Mouse (Mus musculus): ENCODE results near the gene Fam117a.
A peak's percentile ranks its signal among the peaks of the same experiment; 100 is the strongest.

Fam117a gene

DNA sequence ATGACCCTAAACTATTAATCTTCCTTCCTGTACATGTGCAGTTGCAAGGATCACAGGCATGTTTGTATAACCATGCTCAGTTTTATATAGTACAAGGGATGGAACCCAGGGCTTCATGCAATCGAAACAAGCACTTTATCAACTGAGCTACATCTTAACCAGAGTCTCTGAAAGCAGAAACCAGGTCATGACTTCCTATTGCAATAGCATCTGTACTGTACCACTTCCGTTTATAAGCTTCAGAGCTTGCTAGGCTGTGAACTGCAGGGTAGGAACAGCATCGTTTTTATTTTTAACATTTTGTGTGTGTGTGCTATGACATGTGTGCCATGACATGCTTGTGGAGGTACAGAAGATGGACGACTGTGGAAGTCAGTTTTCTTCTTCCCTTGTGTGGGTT, 3.6 kb upstream of the Fam117a start:
- no peak for DNase-seq (ENCODE audit: low spot score)

DNA sequence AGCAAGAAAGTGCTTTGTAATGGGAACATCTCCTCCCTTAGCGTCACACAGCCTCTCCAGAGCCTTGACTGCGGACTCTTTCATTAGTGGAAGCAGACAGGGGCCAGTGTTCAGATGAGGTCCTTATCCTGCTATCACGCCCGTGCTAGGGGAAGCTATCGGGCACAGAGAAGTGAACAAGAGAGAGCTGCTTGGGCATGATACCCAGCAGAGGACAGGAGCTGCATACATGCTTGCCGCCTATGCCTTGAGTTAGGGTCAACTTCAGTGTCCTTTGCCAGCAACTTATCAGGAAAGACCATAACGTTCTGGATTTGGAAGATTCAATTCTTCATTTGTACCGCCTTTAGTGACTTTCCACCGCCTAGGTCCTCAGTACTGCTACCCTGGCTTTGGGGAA, 3.0 kb upstream of the Fam117a start:
- DNase-seq (ENCODE audit: low spot score) = no peak

DNA sequence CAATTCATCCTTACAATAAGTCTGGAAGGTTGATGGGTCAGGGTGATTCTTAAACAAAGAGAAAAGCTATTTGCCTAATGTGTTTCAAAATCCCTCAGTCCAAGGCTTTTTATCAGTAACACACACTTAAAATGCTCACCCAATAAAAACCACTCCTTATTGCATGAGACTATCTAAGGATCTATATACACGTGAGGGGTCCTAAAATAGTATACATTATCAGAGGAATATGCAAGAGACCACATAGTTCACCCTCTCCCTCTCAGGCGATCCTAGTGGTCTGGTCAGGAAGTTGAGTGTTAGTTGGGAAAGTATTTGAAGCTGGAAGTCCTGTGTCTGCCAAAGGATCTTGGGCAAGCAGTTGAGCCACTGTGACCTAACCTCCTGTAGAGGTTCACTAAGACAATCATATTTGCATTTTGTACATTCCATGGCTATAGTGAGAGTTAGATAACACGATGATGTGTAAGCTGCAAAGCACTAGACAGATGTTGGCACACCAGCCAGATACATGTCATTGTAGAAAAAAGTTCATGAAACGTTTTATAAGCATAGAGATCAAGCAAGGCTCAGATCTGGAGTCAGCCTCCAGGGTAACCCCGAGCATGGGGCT, 2.3 kb upstream of the Fam117a start:
- DNase-seq (ENCODE audit: low spot score) = peak; percentile 52

DNA sequence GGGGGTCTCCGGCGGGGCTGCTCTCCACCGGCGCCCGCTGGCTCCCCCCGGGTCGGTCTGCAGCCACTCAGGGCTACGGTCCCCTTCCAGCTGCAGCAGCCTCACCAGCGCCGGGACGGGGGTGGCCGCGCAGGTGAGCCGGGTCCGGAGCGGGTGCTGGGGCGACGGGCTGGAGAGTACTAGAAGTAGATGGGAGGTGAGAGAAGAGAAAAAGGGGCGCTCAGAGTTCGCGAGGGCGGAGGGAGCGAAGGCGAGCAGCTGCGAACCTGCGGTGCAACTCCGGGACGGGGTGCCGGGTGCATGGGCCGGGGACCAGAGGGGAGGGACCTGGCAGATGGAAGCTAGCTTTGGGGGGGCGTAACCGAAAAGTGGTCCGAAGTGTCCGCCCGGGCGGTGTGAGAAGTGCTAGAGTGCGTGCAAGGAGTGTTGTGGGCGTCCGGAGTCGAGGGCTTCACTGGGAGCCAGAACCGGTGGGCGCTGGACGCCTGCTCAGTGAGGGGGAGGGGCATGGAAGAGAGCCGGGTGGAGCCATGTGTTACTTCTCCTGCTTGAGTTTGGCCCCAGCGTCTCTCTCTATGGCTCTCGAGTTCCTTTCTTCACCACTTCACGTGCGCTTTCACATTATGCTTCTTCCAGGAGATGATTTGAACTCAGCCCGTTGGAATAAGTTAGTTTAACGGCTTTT, 453 bp downstream of the Fam117a start:
- peak; percentile 56 for DNase-seq (ENCODE audit: low spot score)

DNA sequence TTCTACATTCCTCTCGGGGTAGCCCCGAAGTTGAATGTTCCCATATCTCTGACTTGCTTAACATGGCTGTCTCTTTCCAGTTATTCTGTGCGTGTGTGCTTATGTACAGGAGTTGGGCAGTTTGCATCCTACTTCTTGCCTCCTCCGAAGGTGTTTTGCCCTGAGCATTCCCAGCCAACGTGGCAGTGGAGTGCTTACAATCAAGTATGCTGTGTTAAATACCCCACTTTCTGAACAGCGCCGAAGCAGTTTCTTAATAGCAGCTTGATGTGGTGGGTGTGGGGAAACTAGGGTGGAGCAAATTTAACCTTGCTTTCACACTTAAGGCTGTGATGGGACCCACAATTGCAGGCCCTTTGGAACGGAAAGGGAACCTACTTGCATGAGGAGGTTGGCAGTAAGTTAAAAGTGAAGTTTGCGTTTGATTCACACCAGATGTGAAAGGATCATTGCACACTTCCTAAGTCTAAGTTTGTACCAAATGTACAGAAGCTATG, 1.1 kb downstream of the Fam117a start:
- no peak for DNase-seq (ENCODE audit: low spot score)

DNA sequence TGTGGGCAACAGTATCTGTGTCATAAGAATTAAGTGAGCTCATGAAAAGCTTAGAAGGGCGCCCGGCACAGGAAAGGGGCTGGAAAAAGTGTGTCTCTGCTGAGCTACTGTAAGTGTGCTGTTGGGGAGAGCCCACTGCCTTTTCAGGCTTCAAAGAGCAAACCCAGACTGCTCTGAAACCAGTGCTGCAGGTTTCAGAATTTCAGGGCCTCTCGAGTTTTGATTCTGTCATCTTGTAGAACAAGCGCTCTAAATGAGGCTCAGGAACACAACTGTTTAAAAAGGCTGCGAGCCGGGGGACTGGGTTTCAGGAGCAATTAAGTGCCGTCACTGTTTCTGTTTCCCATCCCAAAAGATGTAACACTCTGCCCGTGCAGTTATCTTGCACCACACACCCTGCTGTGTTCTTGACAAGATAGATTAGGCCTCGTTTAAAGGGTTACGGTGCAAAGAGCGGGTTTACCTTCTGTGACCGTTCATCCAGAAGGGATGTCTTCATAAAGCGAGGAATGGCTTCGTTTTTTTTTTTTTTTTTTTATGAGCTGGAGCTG, 2.7 kb downstream of the Fam117a start:
- no peak for DNase-seq (ENCODE audit: low spot score)

DNA sequence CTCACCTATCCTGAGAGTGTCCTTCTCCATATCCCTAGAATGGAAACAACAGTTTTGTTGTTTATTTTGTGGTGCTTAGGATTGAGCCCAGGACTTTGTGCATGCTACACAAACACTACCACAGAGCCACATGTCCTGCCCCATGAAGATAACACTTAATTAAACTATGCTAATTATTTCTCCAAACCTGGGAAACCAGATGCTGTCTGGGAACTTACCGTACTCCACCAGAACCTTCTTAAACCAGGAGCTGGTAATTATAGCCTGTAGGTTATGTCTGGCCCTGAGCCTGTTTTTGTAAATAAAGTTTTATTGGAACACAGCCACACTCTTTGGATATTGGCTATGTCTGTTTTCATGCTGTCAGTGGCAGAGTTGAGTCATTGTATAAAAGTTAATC, 3.4 kb downstream of the Fam117a start:
- DNase-seq (ENCODE audit: low spot score) = no peak

DNA sequence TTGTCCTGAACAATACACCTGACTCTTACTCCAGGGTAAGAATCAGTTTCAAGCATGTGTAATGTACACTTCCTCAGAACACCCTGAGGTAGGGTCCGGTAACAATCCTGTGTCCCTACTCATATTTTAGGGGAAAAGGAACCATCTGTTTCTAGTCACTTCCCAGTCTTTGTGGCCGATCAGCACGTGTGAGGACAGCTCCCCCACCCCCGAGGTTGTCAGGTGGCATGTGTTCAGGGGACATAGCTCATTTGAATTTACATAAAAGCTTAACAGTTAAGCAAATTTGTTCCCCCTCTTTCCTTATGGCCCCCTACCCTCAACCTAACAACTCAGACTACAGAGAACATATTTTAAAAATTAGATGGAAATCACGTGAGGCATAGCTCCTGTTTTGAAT, 3.8 kb downstream of the Fam117a start:
- no peak for DNase-seq (ENCODE audit: low spot score)

DNA sequence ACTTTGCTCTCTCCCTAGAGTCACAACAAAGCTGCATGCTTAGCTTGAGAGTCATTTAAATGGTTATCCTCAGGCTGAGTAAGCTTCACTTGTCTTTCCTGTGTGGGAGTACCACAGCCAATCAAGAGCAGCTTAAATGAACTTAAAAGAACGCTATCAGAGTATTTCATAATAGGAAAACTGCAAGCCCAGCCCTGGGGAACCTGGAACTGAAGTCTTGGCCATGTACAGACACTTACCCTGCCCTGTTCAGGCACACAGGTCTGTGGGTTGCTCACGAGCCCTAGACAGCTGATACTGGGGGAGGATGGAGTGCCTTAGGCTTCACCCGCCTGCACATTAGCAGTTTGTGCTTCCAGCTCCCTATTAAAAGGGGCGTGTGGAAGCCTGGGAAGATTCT, 6.4 kb downstream of the Fam117a start:
- DNase-seq (ENCODE audit: low spot score) = no peak

DNA sequence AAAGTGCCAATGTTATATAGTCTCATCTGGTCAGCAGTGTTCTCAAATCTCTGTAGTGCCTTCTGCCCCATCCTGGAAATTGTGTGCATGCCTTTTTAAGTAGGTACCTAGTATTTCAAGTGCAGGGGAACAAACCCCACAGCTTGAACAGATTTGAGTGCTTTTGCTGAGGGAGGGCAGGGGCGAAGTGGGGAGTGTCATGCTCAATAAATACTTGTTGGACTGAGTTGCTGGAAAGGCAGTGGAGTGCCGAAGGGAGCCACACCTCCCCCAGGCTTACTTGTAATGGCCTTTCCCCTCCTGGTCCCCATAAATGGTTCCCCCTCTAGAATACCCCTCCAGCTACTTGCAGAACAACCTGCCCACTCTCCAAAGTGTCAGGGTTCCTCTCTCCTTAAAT, 7.4 kb downstream of the Fam117a start:
- DNase-seq (ENCODE audit: low spot score) = no peak

DNA sequence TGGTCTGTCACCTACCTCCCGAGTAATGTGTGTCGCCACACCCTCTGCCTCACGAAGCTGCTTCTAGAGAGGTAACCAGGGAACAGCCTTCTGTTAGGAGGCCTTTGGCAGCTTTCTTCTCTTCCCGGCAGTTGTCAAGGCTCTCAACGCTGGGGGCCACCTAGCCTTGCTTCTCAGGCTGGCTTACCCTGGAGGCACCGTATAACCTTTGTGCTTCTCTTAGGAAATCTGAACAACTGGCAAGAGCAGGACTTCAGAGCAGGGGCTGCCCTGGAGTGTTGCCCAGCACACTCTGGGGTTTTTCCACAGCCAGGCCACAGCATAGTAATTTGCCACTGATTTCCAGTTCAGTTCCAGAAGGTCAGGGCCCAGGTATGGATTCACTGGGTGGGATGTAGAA, 13.5 kb downstream of the Fam117a start:
- peak; percentile 78 for DNase-seq (ENCODE audit: low spot score)

DNA sequence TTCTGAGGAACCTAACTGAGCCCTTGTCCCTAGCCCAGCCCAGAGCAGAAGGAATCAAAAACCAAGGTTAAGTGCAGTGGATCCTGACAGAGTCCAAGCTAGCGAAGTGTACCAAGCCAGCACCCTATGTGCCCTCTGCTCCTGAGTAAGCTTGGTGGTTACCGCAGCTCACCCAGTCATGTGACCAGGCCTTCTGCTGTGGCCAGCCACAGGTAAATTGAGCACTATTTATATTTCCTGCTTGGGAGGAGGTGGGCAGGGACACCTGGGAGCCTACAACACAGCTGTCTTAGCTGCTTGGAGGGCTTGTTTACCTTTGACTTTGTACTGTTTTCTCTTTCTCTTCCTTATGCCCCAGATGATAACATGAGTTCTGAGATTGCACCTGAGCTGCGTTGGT, 14.1 kb downstream of the Fam117a start:
- DNase-seq (ENCODE audit: low spot score) = no peak

DNA sequence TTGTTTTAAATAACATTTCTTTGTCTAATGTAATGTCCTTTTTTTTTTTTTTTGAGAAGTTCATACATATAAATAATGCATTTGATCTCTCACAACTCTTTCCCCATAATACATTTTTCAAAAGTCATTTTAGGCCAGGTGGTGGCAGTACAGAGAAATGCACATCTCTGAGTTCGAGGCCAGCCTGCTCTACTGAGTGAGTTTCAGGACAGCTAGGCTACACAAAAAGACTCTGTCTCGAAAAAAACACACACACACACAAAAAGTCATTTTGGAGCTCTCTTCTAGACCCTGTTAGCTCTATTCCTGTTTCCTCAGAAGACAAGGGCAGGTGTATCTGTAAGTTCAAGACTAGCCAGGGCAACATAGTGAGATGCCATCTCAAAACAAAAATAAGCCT, 15.9 kb downstream of the Fam117a start:
- no peak for DNase-seq (ENCODE audit: low spot score)

DNA sequence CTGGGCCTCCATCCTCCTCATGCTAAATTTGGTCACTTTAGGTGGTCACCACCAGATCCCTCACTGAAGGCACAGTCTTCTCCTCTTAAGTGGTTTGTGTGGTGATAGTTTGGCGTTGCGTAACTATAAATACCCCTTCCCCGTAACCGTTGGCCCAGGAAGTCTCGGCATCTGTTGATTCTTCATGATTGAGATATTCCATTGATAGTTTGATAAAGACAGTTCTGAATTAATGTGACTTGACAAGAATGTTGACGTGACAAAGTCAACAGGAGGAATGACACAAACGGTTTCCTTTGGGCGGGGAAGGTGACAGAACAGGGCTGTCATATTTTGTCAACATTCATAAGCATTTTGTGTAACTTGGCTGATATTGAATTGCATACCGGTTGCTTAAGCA, 16.4 kb downstream of the Fam117a start:
- no peak for DNase-seq (ENCODE audit: low spot score)

DNA sequence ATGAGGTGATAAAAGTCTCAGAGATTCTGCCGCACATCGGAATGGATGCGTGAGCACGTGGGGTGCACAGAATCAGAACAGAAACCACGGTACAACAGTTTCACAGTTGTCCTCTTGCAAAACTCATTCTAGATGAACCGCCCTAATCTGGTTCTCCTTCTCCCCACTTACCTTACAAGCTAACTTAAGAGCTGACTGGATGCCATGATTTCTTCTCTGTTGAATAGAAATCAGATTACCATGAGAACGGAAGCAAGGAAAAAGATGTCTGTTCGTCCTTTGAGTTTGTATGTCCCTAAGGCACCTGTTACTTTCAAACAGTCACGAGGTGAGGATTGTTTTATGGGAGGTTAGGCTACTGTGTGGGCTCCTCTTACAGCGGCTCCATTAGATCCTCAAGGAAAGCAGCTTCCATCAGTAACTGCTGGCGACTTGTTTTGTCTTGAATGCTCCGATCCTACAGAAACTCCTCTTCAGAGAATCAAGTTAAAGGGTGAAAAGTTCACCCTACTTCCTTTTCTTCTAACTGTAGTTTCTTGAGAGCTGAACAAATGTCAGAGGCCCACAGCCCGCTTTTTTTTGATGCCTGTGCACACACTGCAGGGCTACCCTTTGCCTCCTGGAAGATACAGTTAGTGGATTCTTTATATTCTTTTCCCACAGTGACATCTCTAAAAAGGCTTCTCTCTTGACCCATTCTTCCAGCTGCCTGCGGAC, 17.6 kb downstream of the Fam117a start:
- DNase-seq (ENCODE audit: low spot score) = no peak

DNA sequence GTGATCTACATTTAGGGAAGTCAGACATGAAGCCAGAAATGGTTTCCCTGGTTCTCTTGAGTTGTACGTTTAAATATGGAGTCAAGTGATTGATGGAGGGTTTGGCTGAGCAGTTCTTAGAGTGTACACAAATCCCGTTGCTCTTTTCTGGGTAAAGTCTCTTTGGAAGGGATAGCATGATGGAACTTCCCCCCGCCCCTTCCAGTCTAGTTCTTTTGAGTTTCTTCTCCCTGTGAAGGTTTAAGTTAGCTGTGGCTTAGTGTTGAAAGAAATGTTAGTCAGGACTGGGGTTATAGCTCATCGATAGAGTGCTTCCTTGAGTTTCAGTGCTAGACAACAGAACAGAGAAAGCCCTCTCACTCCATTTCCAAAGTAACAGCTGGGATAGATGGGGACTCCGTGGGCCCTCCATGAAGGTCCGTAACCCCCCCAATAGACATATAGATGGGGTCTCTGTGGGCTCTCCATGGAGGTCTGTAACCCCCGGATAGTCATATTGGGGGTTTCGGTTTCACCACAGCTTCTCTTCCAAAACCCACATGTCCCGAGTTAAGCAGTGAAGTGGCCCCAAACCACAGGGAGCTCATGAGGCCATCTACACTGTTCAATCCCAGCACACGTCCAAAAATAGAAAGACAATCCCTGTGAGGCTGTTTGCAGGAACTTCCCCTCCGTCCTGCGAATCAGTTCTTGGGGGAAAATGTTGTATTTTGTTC, 18.3 kb downstream of the Fam117a start:
- no peak for DNase-seq (ENCODE audit: low spot score)

DNA sequence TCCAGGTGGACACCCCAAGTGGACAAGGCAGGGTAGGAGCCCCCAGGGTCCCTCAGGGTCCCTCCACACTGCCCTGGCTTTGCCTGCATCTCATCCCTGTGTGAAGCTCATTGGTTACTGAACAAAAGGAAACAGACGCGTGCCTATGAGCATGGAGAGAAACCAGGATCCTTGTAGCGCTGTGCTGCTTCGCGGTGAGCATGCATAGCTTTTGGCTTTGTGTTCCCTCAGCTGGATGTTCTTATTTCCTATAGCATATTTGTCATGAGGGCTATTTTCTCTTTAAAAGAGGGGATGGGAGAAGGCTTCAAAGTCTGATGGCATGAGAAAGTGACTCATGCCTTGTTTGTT, 18.8 kb downstream of the Fam117a start:
- DNase-seq (ENCODE audit: low spot score) = no peak

DNA sequence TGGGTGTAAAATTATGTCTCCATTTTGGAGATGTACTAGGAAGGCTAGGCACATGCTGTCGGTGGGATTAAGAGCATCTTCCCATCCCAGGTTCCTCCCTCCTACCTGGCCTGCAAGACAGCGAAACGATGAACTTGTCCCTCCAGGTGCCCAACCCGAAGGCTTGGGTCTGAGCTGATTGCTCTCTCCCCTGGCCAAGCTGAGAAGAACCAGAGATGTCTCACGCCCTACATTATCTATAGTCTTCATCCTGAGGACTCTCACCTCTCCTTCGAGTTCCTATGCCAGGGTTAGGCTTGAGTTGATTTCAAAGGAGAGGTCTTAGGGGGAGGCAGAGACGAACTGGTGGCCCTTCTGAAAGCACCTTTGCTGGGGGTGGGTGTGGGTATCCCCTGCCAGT, 19.2 kb downstream of the Fam117a start:
- DNase-seq (ENCODE audit: low spot score) = no peak

DNA sequence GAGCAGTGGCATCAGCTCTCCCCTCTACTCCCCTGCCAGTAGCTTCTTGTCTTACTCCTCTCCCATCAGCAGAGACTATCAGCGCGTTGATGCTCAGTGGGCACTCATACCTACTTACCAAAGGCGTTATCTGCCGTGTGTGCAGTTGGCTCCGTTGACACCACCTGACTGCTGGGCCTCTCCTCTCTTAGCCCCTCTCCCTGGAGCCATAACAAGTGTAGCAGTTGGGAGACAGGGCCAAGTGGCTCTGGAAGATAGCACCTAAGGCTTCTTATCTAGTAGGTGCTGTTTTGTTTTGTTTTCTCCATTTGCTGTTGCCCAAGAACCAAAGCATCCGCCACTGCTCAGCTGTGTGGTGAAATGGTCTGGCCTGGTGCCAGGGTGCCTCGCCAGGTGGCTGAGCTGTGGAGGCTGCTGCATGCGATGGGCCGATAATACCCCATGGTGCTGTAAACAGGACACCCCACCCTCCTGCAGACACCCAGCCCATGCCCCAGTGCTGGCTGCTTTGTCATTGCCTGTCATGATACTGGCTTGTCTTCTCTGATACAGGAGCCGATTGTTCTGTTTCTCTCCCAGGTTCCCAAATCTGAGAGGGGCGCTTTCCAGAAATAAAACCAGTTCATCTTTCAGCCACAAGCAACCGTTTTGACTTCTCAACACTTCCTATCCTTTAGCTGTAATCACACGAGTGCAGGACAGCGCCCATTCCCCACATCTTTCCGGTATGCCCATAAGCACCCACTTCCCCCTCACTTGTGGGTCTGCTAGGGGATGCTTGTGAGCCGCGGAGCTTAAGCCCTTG, 19.9 kb downstream of the Fam117a start:
- DNase-seq (ENCODE audit: low spot score) = no peak

DNA sequence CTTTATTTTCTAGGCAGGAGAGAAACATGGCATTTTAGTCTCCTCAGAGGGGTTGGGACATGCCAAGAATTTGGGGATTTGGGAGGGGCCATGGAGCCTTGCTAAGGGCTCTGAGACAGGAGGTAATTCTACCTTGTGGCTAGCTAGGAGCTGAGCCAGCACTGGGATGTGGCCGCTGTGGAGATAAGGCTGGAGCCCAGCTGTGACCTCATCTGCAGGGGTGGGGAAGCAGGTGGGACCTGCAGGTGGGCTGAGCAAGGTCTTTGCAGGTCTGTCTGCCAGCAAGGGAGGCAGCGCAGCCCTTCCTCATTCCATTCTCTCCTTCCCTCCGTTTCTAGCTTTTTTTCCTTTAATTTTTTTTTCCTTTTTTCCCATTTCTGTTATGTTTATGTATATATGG, 21.4 kb downstream of the Fam117a start:
- no peak for DNase-seq (ENCODE audit: low spot score)

DNA sequence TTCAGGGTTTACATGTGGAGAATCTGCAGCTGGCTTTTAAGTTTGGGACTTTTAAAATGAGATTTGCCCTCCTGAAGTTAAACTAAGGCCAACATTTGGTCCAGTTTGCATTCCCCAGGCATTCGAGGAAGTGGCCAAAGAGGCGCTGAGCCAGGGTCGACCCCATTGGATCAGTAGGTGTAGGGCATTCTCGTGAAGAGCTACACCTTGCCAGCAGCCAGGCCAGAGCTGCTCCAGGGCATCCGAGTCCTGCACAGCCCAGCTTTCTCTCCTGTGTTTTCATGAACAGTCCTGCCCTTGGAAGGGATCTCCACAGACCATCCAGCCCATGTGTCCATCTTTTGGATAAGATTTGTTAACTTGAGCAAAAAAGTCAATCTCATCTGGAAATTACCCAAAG, 27.6 kb downstream of the Fam117a start:
- no peak for DNase-seq (ENCODE audit: low spot score)

DNA sequence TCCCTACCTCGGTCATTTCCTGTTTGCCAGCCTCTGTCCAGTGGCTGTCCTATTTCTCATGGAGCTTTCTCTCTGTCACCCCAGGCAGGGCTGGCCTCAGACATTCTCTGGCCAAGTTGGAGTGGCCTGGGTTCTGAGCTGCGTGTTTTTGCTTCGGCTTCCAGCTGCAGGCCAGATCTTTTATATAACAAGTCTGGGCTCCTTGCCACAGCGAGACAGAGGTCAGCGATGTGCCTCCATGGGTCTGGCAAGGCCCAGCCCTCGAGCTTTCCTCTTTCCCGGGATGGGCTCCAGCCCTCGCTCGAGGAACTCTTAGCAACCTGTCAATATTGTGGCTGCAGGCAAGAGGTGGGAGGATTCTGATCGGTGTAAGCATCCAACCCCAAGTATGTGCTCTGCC, 28.8 kb downstream of the Fam117a start:
- DNase-seq (ENCODE audit: low spot score) = peak; percentile 99
